8 mouse cellular contexts compared by ENCODE assay signal in the genomic region with DNA sequence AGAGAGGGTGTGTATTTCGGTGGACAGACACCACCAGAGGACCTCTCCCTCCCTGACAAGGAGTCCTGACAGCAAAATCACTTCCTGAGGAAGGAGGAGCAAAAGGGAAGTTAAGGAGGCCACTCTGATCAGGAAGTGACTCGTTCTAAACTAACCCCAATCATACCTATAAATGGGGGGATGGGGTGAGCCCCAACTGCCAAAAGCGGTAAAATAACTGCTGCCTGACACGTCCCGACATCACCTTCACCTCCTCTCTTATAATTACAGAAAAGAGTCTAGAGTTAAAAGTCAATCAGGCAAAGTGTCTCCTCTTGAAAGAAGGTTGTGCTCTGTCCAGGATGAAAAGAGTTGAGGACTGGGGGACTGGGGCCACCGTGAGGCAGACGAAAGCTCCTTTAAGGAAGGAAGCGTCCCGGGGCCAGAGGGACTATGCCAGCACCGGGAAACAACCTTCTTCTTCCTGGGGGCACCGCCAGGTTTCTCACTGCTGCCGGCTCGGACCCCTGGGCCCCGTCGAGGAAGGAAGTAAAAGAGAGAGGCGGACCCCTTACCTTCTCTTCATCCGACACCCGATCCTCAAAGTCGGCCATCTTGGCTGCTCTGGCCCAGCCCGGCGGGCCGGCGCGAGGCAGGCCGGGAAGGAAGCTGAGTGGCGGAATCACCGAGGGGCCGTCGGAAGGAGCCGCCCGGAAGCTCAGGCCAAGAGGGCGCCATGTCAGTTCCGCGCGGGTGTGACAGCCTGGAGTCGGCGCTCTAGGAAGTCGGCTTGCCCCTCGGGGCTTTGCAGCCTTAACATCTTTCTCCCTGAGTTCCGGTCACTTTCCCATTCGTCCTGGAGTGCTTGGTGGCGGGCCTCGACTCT. TPM values are rescaled to one million over a fixed set of nuclear protein-coding genes. Genes with fewer than 3 reads are reported as not detected.
A peak's percentile ranks its signal among the peaks of the same experiment; 100 is the strongest.
DNase-seq lines count a peak whose midpoint lies in the region; ATAC-seq lines count a peak whose summit lies in the region.

A gene (plus strand): TSS at position 220 of the 865 bp plus-strand sequence.
A gene (minus strand): TSS at position 720 of the 865 bp plus-strand sequence.

- peaks cover 32% of the 10 kb centered on the region for H3K4me1 ChIP-seq in hindbrain, embryonic 12.5 days

- H3K27me3 ChIP-seq in hindbrain, embryonic 12.5 days: no peaks in the 10 kb centered on the region

- no peaks in the 10 kb centered on the region for H3K9me3 ChIP-seq in hindbrain, embryonic 12.5 days (replicated peaks)

- peak within 1 kb of the TSS; percentile 75 for H3K4me3 ChIP-seq in hindbrain, embryonic 12.5 days

- DNase-seq in NIH3T3 (ENCODE audit: low read depth): peak; percentile 93
- peak; percentile 87 for DNase-seq in cerebellum, adult 9-11 months
- DNase-seq in frontal cortex, adult 2 months (ENCODE audit: extremely low spot score in 1 of 2, low spot score in 1 of 2): peak; percentile 80 to 91
- DNase-seq in layer of hippocampus, postnatal 14 days (ENCODE audit: low spot score in 2 of 2): peak; percentile 87 to 93
- peak; percentile 91 for DNase-seq in lung, postnatal 14 days
- DNase-seq in retina, postnatal 1 day: peak; percentile 95
- peak; percentile 85 for DNase-seq in urinary bladder, adult 2 months (ENCODE audit: low spot score)

- peaks cover 4% of the 10 kb centered on the region; the same call in 1 of the 2 replicates for H3K36me3 ChIP-seq in hindbrain, embryonic 12.5 days

- ATAC-seq in hindbrain, embryonic 12.5 days (ENCODE audit: low FRiP score): peak; percentile 97

- H3K27ac ChIP-seq in hindbrain, embryonic 12.5 days: peak within 1 kb of the TSS; percentile 97

- peak within 1 kb of the TSS; percentile 69 for H3K4me2 ChIP-seq in hindbrain, embryonic 12.5 days (replicated peaks)

- under 1% methylated on average over 43 of the region's 43 CpGs for WGBS in hindbrain, embryonic 12.5 days

- peak within 1 kb of the TSS; percentile 83 for H3K9ac ChIP-seq in hindbrain, embryonic 12.5 days

RNA-seq across cellular contexts. Expression of the first gene that starts in this region (rescaled TPM):
- polyA plus RNA-seq in frontal cortex, adult 2 months (2012; rRNA removed): 12.3 and 15.2 TPM in 2 replicates
- 38.3 and 42.5 TPM in 2 replicates for polyA plus RNA-seq in hindbrain, embryonic 12.5 days (2016; fragmentation: Nextera tagmentation; extraction: Ambion mirVana)
- total RNA-seq in layer of hippocampus, postnatal 14 days (2021): 10 to 100 TPM; 45.1 to 46.2 TPM
- polyA plus RNA-seq in urinary bladder, adult 2 months (2012; rRNA removed): 16.4 and 18.1 TPM in 2 replicates

RNA-seq across cellular contexts. Expression of the second gene that starts in this region (rescaled TPM):
- 33.5 and 35.0 TPM in 2 replicates for polyA plus RNA-seq in frontal cortex, adult 2 months (2012; rRNA removed)
- polyA plus RNA-seq in hindbrain, embryonic 12.5 days (2016; fragmentation: Nextera tagmentation; extraction: Ambion mirVana): 201 and 208 TPM in 2 replicates
- total RNA-seq in layer of hippocampus, postnatal 14 days (2021): 10 to 100 TPM; 45.5 to 49.8 TPM
- polyA plus RNA-seq in urinary bladder, adult 2 months (2012; rRNA removed): 46.7 and 53.9 TPM in 2 replicates

Comparison
In these comparisons a context has a peak if more than half of its experiments do, and no peak if none do; other contexts are left out.
1. Peak in every context shown above with its lines: DNase-seq, ATAC-seq, H3K4me3 ChIP-seq and H3K27ac ChIP-seq.